Mouse (Mus musculus) liver, embryonic 14.5 days (tissue): Measurements from ENCODE around the gene Sars. TPM values are rescaled to one million over a fixed set of nuclear protein-coding genes. Genes with fewer than 3 reads are reported as not detected.

Experiments used
- ATAC-seq: fragments of 200-750 bp; cut with Nextera tagmentation; 2 replicates; pipeline ENCODE4 v1.8.0; 2017; ENCODE audit warnings: moderate number of reproducible peaks, mild to moderate bottlenecking, moderate library complexity; ENCODE audit not compliant: insufficient read depth
- DNase-seq, 3 experiments: peaks; one replicate each; pipeline ENCODE4 v3.0.0-alpha.2; 2012 to 2013; ENCODE audit warnings: low read depth in 3 of 3, low spot score in 3 of 3
- H3K27ac ChIP-seq: fragments of 300-500 bp; sonication (generic); 2 replicates; pipeline ENCODE4 v1.5.1; 2014; ENCODE audit warnings: moderate library complexity, mild to moderate bottlenecking, control low read depth, inconsistent platforms
- H3K27me3 ChIP-seq: fragments of 300-500 bp; sonication (generic); 2 replicates; pipeline ENCODE4 v1.6.1; 2014; ENCODE audit warnings: mild to moderate bottlenecking, low read length, moderate library complexity; ENCODE audit not compliant: control insufficient read depth, insufficient read depth
- H3K36me3 ChIP-seq: fragments of 300-500 bp; sonication (generic); replicated peaks from 2 replicates; pipeline ENCODE4 v1.6.1; 2014; ENCODE audit warnings: low read depth; ENCODE audit not compliant: control insufficient read depth, insufficient read depth
- H3K4me1 ChIP-seq, 2 experiments: fragments of 200-500 bp in 1 of 2; fragments of 300-500 bp in 1 of 2; sonication (generic) in 1 of 2; replicated peaks; 2 replicates each; pipeline ENCODE4 v1.6.1; 2012 to 2014; ENCODE audit warnings: antibody characterized with exemption in 1 of 2, inconsistent platforms in 1 of 2, low read length in 1 of 2; ENCODE audit not compliant: control insufficient read depth in 2 of 2, insufficient read depth in 2 of 2
- H3K4me2 ChIP-seq: fragments of 300-500 bp; sonication (generic); 2 replicates; pipeline ENCODE4 v1.6.1; 2014; ENCODE audit warnings: low read depth, mild to moderate bottlenecking, control low read depth, moderate library complexity
- H3K4me3 ChIP-seq, 2 experiments: fragments of 200-500 bp in 1 of 2; fragments of 300-500 bp in 1 of 2; sonication (generic) in 1 of 2; 2 replicates each; pipeline ENCODE4 v1.5.1; 2012 to 2014; ENCODE audit warnings: low read depth in 2 of 2, low read length in 2 of 2, mild to moderate bottlenecking in 2 of 2, control low read depth in 1 of 2, inconsistent platforms in 1 of 2, moderate library complexity in 1 of 2; ENCODE audit not compliant: insufficient read depth in 1 of 2
- H3K9ac ChIP-seq: fragments of 300-500 bp; sonication (generic); replicated peaks from 2 replicates; pipeline ENCODE4 v1.6.1; 2014; ENCODE audit warnings: mild to moderate bottlenecking, control low read depth, moderate library complexity
- H3K9me3 ChIP-seq: fragments of 300-500 bp; sonication (generic); 2 replicates; pipeline ENCODE4 v1.6.1; 2016; ENCODE audit warnings: low read length, mixed read lengths; ENCODE audit not compliant: control insufficient read depth
- CTCF ChIP-seq: IDR thresholded peaks from 2 replicates; pipeline ENCODE4 v1.5.1; 2016; ENCODE audit warnings: antibody characterized with exemption, low read depth, control low read depth
- EP300 ChIP-seq: IDR thresholded peaks from 2 replicates; pipeline ENCODE4 v1.6.1; 2016; ENCODE audit warnings: antibody characterized with exemption, low read depth
- whole genome bisulfite sequencing: fragments of 180-500 bp; shearing (Covaris S2); extraction: QIAGEN DNeasy Blood & Tissue Kit; methylation state at CpG from one replicate; pipeline ENCODE4 v1.1.7; 2014; ENCODE audit not compliant: insufficient replicate concordance; 5-methylcytosine and 5-hydroxymethylcytosine counted together
- polyA plus RNA-seq, 2 experiments: library from polyadenylated mRNA; depleted of rRNA in 1 of 2; stranded (reverse) in 1 of 2; unstranded in 1 of 2; fragments of >200 nt; fragmentation: Nextera tagmentation in 1 of 2; extraction: Ambion mirVana in 1 of 2; gene quantifications; 2 replicates each; pipeline versions ENCODE4 v1.2.1 to v1.2.3; 2012 to 2014

The Sars gene
- polyA plus RNA-seq, 2 experiments: 39.9 to 76.1 TPM

GRCm38 (mm10) chr3:108381945-108382875 lies 62.8 kb downstream of the Sars start:
- DNase-seq: no peak
- Histone ChIP-seq H3K4me3 (peak overlapping the region; percentile 8 to 19; a peak in 3 of 4 replicates), H3K9me3 (no peaks in the 10 kb centered on the region), H3K27ac (no peak overlapping the region), H3K4me2 (peak overlapping the region; percentile 58), H3K27me3 (no peaks in the 10 kb centered on the region), H3K36me3 (no peaks in the 10 kb centered on the region; the same call in 1 of the 2 replicates), H3K4me1 (peaks cover 12 to 32% of the 10 kb centered on the region in 2 experiments; a peak in 3 of 4 replicates), H3K9ac (peak overlapping the region; percentile 39)
- no peak for ATAC-seq
- TF ChIP-seq EP300 (no peak), CTCF (no peak)
- whole genome bisulfite sequencing: 48% methylated on average over 14 of the region's 14 CpGs

- no peak for ATAC-seq
- no peak overlapping the region for H3K9ac ChIP-seq
- H3K4me3 ChIP-seq: no peak overlapping the region
- DNase-seq: no peak
- H3K4me2 ChIP-seq: no peak overlapping the region
- no peak for TF ChIP-seq EP300
- peak; percentile 77 for TF ChIP-seq CTCF
- no peaks in the 10 kb centered on the region for H3K36me3 ChIP-seq
- H3K27me3 ChIP-seq: no peaks in the 10 kb centered on the region
- H3K27ac ChIP-seq: no peak overlapping the region
- WGBS: 64% methylated on average over 6 of the region's 6 CpGs
- H3K9me3 ChIP-seq: no peaks in the 10 kb centered on the region
- peaks cover 12 to 32% of the 10 kb centered on the region in 2 experiments; a peak in 3 of 4 replicates for H3K4me1 ChIP-seq
These were observed 64.3 kb downstream of the Sars start for GRCm38 (mm10) chr3:108380695-108381094.

DNA sequence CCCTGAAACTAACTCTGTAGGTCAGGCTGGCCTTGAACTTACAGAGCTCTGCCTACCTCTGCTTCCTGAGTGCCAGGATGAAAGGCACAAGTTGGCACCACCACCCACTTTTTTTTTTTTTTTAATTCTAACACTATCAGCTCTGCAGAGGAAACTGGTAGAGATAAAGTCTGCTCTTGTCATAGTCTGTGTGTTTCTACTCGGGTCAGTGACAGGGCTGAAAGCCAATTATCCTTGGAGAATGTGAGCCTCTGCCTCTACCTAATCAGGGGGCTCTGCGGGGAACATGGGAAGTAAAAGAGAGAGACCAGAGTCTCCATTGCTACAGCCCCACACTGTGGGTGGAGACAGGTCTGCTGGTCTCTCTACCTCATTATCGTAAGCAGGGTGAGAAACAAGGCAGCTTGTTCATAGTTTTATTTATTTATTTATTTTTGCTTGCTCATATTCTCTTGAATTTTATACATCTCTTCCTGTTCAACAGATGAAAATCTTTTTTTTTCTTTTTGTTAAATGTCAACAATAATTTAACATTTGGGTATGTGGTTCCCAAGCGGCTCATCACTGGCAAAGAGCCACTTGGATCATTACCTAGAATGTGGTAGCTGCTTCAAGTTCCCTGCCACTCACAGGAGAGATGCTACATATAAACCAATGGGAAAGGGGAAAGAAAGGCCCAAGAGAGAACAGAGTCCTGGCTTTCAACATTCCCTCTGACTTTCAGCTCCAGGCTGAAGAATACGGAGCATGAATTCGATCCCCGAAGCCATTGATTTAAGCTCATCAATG lies 65.9 kb downstream of the Sars start:
- no peak for TF ChIP-seq EP300
- TF ChIP-seq CTCF: no peak
- peaks cover 5 to 27% of the 10 kb centered on the region in 2 experiments; a peak in 3 of 4 replicates for H3K4me1 ChIP-seq
- 62% methylated on average over 7 of the region's 7 CpGs for whole genome bisulfite sequencing
- H3K4me3 ChIP-seq: no peak overlapping the region
- ATAC-seq (no peak), DNase-seq (no peak)
- H3K27ac ChIP-seq: no peak overlapping the region
- no peaks in the 10 kb centered on the region for H3K9me3 ChIP-seq
- H3K4me2 ChIP-seq: no peak overlapping the region
- no peaks in the 10 kb centered on the region for H3K36me3 ChIP-seq
- H3K27me3 ChIP-seq: no peaks in the 10 kb centered on the region
- H3K9ac ChIP-seq: no peak overlapping the region

Other genes with a start within 250 kb of the Sars start
- gene Cyb561d1, start 244.0 kb downstream of the Sars start, polyA plus RNA-seq (2012; rRNA removed): 1.4 and 1.5 TPM in 2 replicates
- gene Cyb561d1, start 244.0 kb downstream of the Sars start, polyA plus RNA-seq (2014; fragmentation: Nextera tagmentation; extraction: Ambion mirVana): 1.4 and 1.6 TPM in 2 replicates
- 2.2 TPM in 2 replicates for gene Atxn7l2, start 234.3 kb downstream of the Sars start, polyA plus RNA-seq (2012; rRNA removed)
- 1.7 and 2.0 TPM in 2 replicates for gene Atxn7l2, start 234.3 kb downstream of the Sars start, polyA plus RNA-seq (2014; fragmentation: Nextera tagmentation; extraction: Ambion mirVana)
- gene Sypl2, start 218.6 kb downstream of the Sars start, polyA plus RNA-seq (2012; rRNA removed): 0.02 TPM in 2 replicates
- gene Sypl2, start 218.6 kb downstream of the Sars start, polyA plus RNA-seq (2014; fragmentation: Nextera tagmentation; extraction: Ambion mirVana): not detected in 2 replicates
- gene Psma5, start 188.3 kb downstream of the Sars start, polyA plus RNA-seq (2012; rRNA removed): 70.6 and 93.8 TPM in 2 replicates
- gene Psma5, start 188.3 kb downstream of the Sars start, polyA plus RNA-seq (2014; fragmentation: Nextera tagmentation; extraction: Ambion mirVana): 192 and 201 TPM in 2 replicates
- 3.5 and 3.9 TPM in 2 replicates for gene Sort1, start 161.1 kb downstream of the Sars start, polyA plus RNA-seq (2012; rRNA removed)
- 3.0 and 3.5 TPM in 2 replicates for gene Sort1, start 161.1 kb downstream of the Sars start, polyA plus RNA-seq (2014; fragmentation: Nextera tagmentation; extraction: Ambion mirVana)
- gene Mybphl, start 80.3 kb downstream of the Sars start, polyA plus RNA-seq (2012; rRNA removed): 0.17 and 0.20 TPM in 2 replicates
- 0.10 and 0.39 TPM in 2 replicates for gene Mybphl, start 80.3 kb downstream of the Sars start, polyA plus RNA-seq (2014; fragmentation: Nextera tagmentation; extraction: Ambion mirVana)
- 18.3 and 20.3 TPM in 2 replicates for gene Psrc1, start 61.4 kb downstream of the Sars start, polyA plus RNA-seq (2012; rRNA removed)
- gene Psrc1, start 61.4 kb downstream of the Sars start, polyA plus RNA-seq (2014; fragmentation: Nextera tagmentation; extraction: Ambion mirVana): 12.3 and 15.7 TPM in 2 replicates
- 0.38 and 0.64 TPM in 2 replicates for gene Celsr2, start 29.7 kb downstream of the Sars start, polyA plus RNA-seq (2012; rRNA removed)
- 0.22 and 0.27 TPM in 2 replicates for gene Celsr2, start 29.7 kb downstream of the Sars start, polyA plus RNA-seq (2014; fragmentation: Nextera tagmentation; extraction: Ambion mirVana)
- gene 1700013F07Rik, start 88.9 kb upstream of the Sars start, polyA plus RNA-seq (2012; rRNA removed): not detected in 2 replicates
- not detected in 2 replicates for gene 1700013F07Rik, start 88.9 kb upstream of the Sars start, polyA plus RNA-seq (2014; fragmentation: Nextera tagmentation; extraction: Ambion mirVana)
- gene 5330417C22Rik, start 91.3 kb upstream of the Sars start, polyA plus RNA-seq (2012; rRNA removed): 0.05 and 0.11 TPM in 2 replicates
- gene 5330417C22Rik, start 91.3 kb upstream of the Sars start, polyA plus RNA-seq (2014; fragmentation: Nextera tagmentation; extraction: Ambion mirVana): 0.17 TPM in 1 of 2 replicates, not detected in the other
- gene Tmem167b, start 117.3 kb upstream of the Sars start, polyA plus RNA-seq (2012; rRNA removed): 2.8 and 3.8 TPM in 2 replicates
- gene Tmem167b, start 117.3 kb upstream of the Sars start, polyA plus RNA-seq (2014; fragmentation: Nextera tagmentation; extraction: Ambion mirVana): 12.7 and 13.1 TPM in 2 replicates
- 2.5 and 5.1 TPM in 2 replicates for gene Taf13, start 126.5 kb upstream of the Sars start, polyA plus RNA-seq (2012; rRNA removed)
- 8.8 and 9.2 TPM in 2 replicates for gene Taf13, start 126.5 kb upstream of the Sars start, polyA plus RNA-seq (2014; fragmentation: Nextera tagmentation; extraction: Ambion mirVana)
- gene Wdr47, start 146.1 kb upstream of the Sars start, polyA plus RNA-seq (2012; rRNA removed): 1.1 and 1.3 TPM in 2 replicates
- 1.3 and 2.0 TPM in 2 replicates for gene Wdr47, start 146.1 kb upstream of the Sars start, polyA plus RNA-seq (2014; fragmentation: Nextera tagmentation; extraction: Ambion mirVana)
- 17.7 and 22.7 TPM in 2 replicates for gene Clcc1, start 208.7 kb upstream of the Sars start, polyA plus RNA-seq (2012; rRNA removed)
- gene Clcc1, start 208.7 kb upstream of the Sars start, polyA plus RNA-seq (2014; fragmentation: Nextera tagmentation; extraction: Ambion mirVana): 38.5 and 45.7 TPM in 2 replicates